Mouse (Mus musculus): ENCODE results near the gene Vrtn.

GRCm38 (mm10) chr12:84605860-84606259 is 35.0 kb upstream of the Vrtn start:
- TF ChIP-seq CTCF (IDR thresholded peaks at IDR 0.05; ENCODE audit: low read depth) (peak; percentile 51), EP300 (IDR thresholded peaks at IDR 0.05; ENCODE audit: low read depth) (no peak)
